Mouse (Mus musculus): ENCODE measurements around the gene Ryk.
"Not testable (repeated sequence)": the region's sequence is repeated elsewhere in the genome, so short reads cannot be mapped to it uniquely, and the experiment has no call there.

Gene Ryk

GRCm38 (mm10) chr9:102904952-102905351 is 70.2 kb downstream of the Ryk start:
- no peak for ATAC-seq (ENCODE audit: low TSS enrichment)

GRCm38 (mm10) chr9:102906781-102907180 is 72.1 kb downstream of the Ryk start:
- no peak for ATAC-seq (ENCODE audit: low TSS enrichment)

- no peak for ATAC-seq (ENCODE audit: low TSS enrichment)
Measured at GRCm38 (mm10) chr9:102907521-102908246, 73.0 kb downstream of the Ryk start.

GRCm38 (mm10) chr9:102911526-102911925 is 76.8 kb downstream of the Ryk start:
- ATAC-seq (ENCODE audit: low TSS enrichment) = no peak

GRCm38 (mm10) chr9:102912516-102913035 is 77.9 kb downstream of the Ryk start:
- ATAC-seq (ENCODE audit: low TSS enrichment) = no peak

GRCm38 (mm10) chr9:102913597-102913996 is 78.9 kb downstream of the Ryk start:
- not testable (repeated sequence) for ATAC-seq (ENCODE audit: low TSS enrichment)

GRCm38 (mm10) chr9:102914583-102914982 is 79.9 kb downstream of the Ryk start:
- peak; percentile 95 for ATAC-seq (ENCODE audit: low TSS enrichment)

GRCm38 (mm10) chr9:102915292-102915854 is 80.7 kb downstream of the Ryk start:
- ATAC-seq (ENCODE audit: low TSS enrichment) = no peak

GRCm38 (mm10) chr9:102916076-102916475 is 81.4 kb downstream of the Ryk start:
- no peak for ATAC-seq (ENCODE audit: low TSS enrichment)

GRCm38 (mm10) chr9:102917532-102918129 is 82.9 kb downstream of the Ryk start:
- ATAC-seq (ENCODE audit: low TSS enrichment) = no peak

GRCm38 (mm10) chr9:102919486-102919885 is 84.8 kb downstream of the Ryk start:
- ATAC-seq (ENCODE audit: low TSS enrichment) = no peak

GRCm38 (mm10) chr9:102921791-102922190 is 87.1 kb downstream of the Ryk start:
- no peak for ATAC-seq (ENCODE audit: low TSS enrichment)

- ATAC-seq (ENCODE audit: low TSS enrichment) = peak; percentile 91
Measured at GRCm38 (mm10) chr9:102922866-102923434, 88.2 kb downstream of the Ryk start.

GRCm38 (mm10) chr9:102923836-102924235 is 89.1 kb downstream of the Ryk start:
- ATAC-seq (ENCODE audit: low TSS enrichment) = no peak

GRCm38 (mm10) chr9:102924627-102925316 is 90.1 kb downstream of the Ryk start:
- ATAC-seq (ENCODE audit: low TSS enrichment) = no peak

GRCm38 (mm10) chr9:102926137-102926536 is 91.4 kb downstream of the Ryk start:
- ATAC-seq (ENCODE audit: low TSS enrichment) = no peak

- ATAC-seq (ENCODE audit: low TSS enrichment) = no peak
Measured at GRCm38 (mm10) chr9:102929776-102930175, 95.1 kb downstream of the Ryk start.

GRCm38 (mm10) chr9:102933925-102934721 is 99.4 kb downstream of the Ryk start:
- ATAC-seq (ENCODE audit: low TSS enrichment) = no peak

GRCm38 (mm10) chr9:102942221-102942620 is 107.5 kb downstream of the Ryk start:
- ATAC-seq (ENCODE audit: low TSS enrichment) = no peak

- ATAC-seq (ENCODE audit: low TSS enrichment) = no peak
Measured at GRCm38 (mm10) chr9:102944891-102945290, 110.2 kb downstream of the Ryk start.

GRCm38 (mm10) chr9:102946469-102947015 is 111.8 kb downstream of the Ryk start:
- no peak for ATAC-seq (ENCODE audit: low TSS enrichment)
